Mouse (Mus musculus) cortical plate, adult 2 months (tissue): Measurements from ENCODE around the gene Ccr7. TPM values are rescaled to one million over a fixed set of nuclear protein-coding genes. Genes with fewer than 3 reads are reported as not detected.
A peak's percentile ranks its signal among the peaks of the same experiment; 100 is the strongest.

Source experiments
- H3K27ac ChIP-seq: fragments of 200-500 bp; 2 replicates; pipeline ENCODE4 v1.5.1; 2012; ENCODE audit warnings: low read length, control low read depth, inconsistent platforms; ENCODE audit not compliant: insufficient read depth
- H3K4me1 ChIP-seq: fragments of 200-500 bp; 2 replicates; pipeline ENCODE4 v1.6.1; 2011; ENCODE audit warnings: low read length; ENCODE audit not compliant: control insufficient read depth, insufficient read depth
- H3K4me3 ChIP-seq: fragments of 200-500 bp; 2 replicates; pipeline ENCODE4 v1.5.1; 2011; ENCODE audit warnings: mild to moderate bottlenecking, low read length, control low read depth; ENCODE audit not compliant: insufficient read depth
- CTCF ChIP-seq: fragments of 200-500 bp; IDR thresholded peaks from 2 replicates; pipeline ENCODE4 v1.5.1; 2011; ENCODE audit warnings: mild to moderate bottlenecking, control low read depth, low read length; ENCODE audit not compliant: insufficient read depth; ENCODE audit errors: extremely low read depth
- POLR2A ChIP-seq: fragments of 200-500 bp; IDR thresholded peaks from 2 replicates; pipeline ENCODE4 v1.6.1; 2011; ENCODE audit warnings: mild to moderate bottlenecking, low read length, control low read depth; ENCODE audit not compliant: insufficient read depth; ENCODE audit errors: extremely low read depth
- polyA plus RNA-seq: library from polyadenylated mRNA; depleted of rRNA; stranded (reverse); fragments of >200 nt; gene quantifications from 2 replicates; pipeline ENCODE4 v1.2.3, GENCODE M21; 2012

Ccr7 gene
- polyA plus RNA-seq, 1 experiment = 0.15 TPM

DNA sequence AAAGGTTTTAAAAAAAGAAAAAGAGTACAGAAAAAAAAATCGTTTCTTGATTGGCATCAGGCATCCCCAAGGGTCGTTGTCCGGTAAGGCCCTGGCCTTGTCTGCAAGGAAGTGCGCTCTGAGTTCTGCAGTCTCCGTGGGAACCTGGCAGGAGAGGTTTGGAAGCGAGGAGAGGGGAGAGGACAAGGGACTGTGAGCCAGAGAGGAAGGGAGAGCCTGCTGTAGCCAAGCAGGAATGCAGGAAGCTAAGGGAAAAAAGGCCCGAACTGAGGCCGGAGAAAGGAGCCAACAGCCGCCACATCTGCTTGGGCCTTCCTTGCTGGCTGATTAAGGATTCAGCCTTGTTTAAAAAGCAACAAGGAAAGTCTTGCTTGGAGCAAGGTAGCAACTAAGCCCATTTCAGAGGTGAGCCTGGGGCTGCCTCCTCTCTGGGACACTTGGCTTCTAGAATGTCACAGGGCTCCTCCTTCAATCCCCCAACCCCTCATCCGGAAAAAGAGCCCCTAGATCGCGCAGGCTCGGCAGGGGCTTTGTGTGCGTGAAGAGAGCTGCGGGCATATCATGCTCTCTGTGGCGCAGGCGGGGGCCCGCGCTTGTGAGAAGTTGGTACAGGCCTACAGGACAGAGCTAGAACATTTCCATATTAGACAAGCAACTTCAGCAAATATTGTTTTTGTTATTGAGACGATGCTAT lies 34.2 kb downstream of the Ccr7 start:
- no peak overlapping the region for H3K4me3 ChIP-seq
- 0 out of 2 replicates have a peak overlapping the region, but pooled peaks have one; percentile 2 for H3K27ac ChIP-seq
- TF ChIP-seq CTCF (no peak), POLR2A (no peak)
- no peaks in the 10 kb centered on the region; the same call in 1 of the 2 replicates for H3K4me1 ChIP-seq

DNA sequence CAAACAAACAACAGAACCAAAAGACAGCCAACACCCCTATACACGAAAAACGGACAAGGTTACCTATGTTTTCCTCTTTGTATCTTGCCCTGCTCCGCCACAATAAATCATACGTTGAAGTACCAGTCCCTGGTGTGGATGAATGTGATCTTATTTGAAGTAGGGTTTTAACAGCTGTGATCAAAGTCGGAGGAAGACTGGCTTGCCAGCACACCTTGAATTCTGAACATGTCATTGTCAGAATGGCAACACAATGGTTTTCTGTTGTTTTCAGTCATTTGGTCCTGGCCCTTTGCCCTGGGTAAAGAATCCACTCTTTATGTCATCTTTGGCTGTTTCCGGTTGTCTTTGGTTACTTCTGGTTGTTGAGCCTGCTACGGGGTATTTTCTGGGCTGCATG lies 35.9 kb downstream of the Ccr7 start:
- Histone ChIP-seq H3K4me1 (no peaks in the 10 kb centered on the region; the same call in 1 of the 2 replicates), H3K4me3 (no peak overlapping the region), H3K27ac (no peak overlapping the region)
- TF ChIP-seq CTCF (no peak), POLR2A (no peak)

DNA sequence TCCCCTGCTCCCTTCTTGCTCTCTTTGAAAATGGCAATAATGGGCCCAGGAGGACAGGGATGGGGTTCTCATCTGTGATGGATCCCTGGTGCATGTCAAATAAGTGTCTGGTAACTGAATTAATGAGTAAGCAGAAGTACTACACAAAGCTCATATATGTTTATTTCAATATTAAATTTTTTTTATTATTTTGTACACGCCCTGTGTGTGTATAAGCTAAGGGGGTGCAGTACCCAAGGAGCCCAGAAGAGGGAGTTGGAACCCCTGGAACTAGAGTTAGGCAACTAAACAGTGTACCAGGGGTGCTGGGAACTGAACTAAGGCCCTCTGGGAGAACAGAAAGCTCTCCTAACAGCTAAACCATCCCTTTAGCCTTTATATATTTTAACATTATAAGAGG lies 36.5 kb downstream of the Ccr7 start:
- Histone ChIP-seq H3K4me3 (no peak overlapping the region), H3K4me1 (peaks cover 1% of the 10 kb centered on the region; the same call in 1 of the 2 replicates), H3K27ac (no peak overlapping the region)
- TF ChIP-seq CTCF = no peak
- no peak for TF ChIP-seq POLR2A

DNA sequence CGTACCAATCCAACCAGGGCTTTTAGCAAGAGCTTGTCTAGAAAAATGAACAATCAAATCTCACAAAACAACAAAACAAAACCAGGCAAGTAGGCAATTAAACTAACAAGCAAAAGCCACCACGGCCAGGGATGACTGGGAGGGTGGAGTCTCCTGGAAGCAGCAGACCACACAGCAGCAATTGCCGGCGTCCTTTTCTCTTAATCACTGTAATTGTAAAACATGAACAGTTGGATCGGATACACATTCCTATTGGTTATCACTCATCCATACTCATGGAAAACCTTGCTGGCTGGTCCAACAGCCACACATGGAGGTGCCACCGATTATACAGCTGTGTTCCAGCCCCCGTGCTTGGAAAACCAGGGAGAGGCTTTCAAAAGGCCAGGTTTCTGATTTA lies 37.0 kb downstream of the Ccr7 start:
- TF ChIP-seq POLR2A (no peak), CTCF (no peak)
- Histone ChIP-seq H3K4me1 (peaks cover 1% of the 10 kb centered on the region; the same call in 1 of the 2 replicates), H3K27ac (no peak overlapping the region), H3K4me3 (no peak overlapping the region)

DNA sequence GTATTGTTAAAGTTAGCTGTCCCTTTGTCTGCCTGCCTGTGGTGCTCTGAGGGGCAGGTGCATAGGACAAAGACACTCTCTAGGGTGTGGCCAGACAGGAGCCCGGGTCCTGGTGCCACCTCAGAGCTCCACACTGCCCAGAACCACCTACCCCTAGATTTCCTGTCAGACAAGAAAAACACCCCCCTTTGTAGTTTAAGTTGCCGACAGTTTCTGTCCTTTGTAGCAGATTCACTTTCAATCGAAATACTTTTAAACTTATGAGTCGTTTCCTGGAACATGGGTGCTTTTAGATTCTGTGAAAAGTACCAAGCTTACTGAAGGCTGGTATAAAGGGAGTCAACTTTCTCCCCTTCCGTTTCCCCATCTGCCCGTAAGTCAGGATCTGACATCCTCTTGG lies 38.9 kb downstream of the Ccr7 start:
- Histone ChIP-seq H3K4me3 (no peak overlapping the region), H3K4me1 (peaks cover 5% of the 10 kb centered on the region; the same call in 1 of the 2 replicates), H3K27ac (no peak overlapping the region)
- TF ChIP-seq CTCF = no peak
- TF ChIP-seq POLR2A = no peak

DNA sequence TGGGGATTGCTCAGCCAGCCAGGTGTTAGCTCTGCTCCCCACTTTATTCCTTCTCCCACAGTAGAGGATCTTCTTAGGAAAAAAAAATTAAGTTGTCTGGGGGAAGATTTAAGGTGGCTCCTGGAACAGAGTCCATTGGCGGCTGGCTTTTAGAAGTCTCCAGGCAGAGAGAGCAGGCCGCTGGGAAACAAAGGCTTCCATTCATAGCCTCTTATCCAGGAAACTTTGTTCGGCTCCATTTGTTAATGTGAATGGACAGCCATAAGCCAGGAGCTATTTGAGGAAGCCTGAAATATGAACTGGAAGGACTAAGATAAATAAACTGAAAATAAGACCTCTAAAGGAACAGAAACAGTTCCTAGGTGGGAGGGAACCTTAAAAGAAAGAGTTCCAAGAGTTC lies 41.8 kb downstream of the Ccr7 start:
- Histone ChIP-seq H3K4me1 (peaks cover 5% of the 10 kb centered on the region; the same call in 1 of the 2 replicates), H3K4me3 (no peak overlapping the region), H3K27ac (no peak overlapping the region)
- TF ChIP-seq CTCF = no peak
- no peak for TF ChIP-seq POLR2A

DNA sequence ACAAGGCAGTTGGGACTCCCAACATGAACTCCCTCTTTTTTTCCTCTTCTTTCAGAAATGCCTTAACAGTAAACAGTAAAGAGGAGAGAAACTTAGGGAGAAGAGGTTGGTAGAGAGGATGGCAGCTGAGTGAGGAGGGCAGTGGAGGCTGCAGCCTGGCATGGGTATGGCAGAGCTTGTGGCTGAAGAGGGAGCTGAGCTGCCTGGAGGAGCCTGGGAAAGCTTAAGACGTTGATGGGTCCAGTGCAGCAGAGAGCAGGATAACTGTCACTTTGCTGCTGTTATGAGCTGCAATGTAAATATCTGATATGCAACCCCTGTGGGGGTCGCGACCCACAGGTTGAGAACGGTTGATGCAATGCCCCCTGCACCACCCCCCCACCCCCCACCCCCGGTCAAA lies 42.2 kb downstream of the Ccr7 start:
- H3K27ac ChIP-seq = no peak overlapping the region
- H3K4me3 ChIP-seq = no peak overlapping the region
- no peak for TF ChIP-seq POLR2A
- TF ChIP-seq CTCF = no peak
- H3K4me1 ChIP-seq = peaks cover 5% of the 10 kb centered on the region; the same call in 1 of the 2 replicates

DNA sequence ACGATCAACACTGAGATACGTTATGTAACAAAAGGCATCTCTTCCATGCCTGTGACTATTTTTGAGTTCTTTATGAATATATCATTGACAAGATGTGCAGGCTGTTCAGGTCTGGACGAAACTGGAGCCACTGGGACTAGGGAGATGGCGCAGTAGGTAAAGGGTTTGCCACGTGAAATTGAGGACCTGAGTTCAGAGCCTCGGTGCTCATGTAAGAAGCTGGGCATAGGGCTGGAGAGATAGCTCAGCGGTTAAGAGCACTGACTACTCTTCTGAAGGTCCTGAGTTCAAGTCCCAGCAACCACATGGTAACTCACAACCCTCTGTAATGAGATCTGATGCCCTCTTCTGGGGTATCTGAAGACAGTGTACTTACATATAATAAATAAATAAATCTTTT lies 43.2 kb downstream of the Ccr7 start:
- Histone ChIP-seq H3K27ac (no peak overlapping the region), H3K4me1 (peaks cover 5% of the 10 kb centered on the region; the same call in 1 of the 2 replicates), H3K4me3 (no peak overlapping the region)
- TF ChIP-seq POLR2A (no peak), CTCF (no peak)

DNA sequence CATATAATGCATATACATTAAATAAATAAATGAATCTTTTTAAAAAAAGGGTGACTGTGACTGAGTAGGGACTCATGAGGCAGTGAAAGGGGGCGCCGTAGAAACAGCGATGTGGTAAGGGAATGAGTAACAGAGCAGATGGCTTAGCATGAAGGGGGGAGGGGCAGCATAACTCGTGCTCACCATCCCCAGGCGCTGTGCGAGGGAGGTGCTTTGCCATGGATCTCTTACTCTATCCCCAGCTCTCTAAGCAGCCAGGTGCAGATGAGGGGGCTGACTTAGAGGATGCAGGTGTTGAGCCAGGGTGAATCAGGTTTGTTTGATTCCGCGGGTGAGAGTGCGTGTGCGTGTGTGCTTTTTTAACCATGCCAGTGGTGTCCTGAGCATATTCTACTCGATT lies 43.7 kb downstream of the Ccr7 start:
- no peak for TF ChIP-seq CTCF
- TF ChIP-seq POLR2A = no peak
- H3K4me3 ChIP-seq = no peak overlapping the region
- no peak overlapping the region for H3K27ac ChIP-seq
- peaks cover 5% of the 10 kb centered on the region; the same call in 1 of the 2 replicates for H3K4me1 ChIP-seq

DNA sequence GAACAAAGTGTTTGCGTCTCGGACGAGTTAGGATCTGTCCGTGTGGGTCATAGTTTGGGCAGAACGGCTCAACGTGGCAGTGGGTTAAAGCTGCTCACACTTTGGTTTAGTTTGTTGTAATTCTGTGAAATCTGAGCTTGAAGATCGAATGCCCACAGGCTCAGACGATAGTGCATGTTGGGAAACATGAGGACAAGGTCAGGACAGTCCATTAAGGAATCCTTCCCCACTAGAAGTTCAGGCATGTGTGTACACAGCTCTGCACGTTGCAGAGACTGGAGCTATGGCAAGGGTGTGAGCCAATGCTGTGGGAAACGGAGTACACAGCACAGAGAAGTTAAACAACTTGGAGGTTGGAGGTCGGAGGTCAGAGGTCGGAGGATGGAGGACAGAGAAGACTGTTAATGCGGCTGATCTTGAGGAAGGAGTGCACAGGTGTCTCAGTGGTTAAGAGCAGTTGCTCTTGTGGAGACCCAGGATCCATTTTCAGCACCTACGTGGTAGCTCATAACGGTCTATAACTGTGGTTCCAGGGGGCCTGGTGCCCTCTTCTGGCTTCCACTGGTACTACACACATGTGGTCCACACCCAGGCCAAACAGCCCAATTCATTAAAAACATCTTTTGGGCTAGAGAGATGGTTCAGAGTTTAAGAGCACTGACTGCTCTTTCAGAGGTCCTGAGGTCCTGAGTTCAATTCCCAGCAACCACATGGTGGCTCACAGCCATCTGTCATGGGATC lies 44.3 kb downstream of the Ccr7 start:
- 0 out of 2 replicates have a peak, but pooled peaks have one; percentile 16 for TF ChIP-seq CTCF
- TF ChIP-seq POLR2A = no peak
- H3K4me3 ChIP-seq = no peak overlapping the region
- H3K27ac ChIP-seq = no peak overlapping the region
- peaks cover 5% of the 10 kb centered on the region; the same call in 1 of the 2 replicates for H3K4me1 ChIP-seq
